Mouse (Mus musculus): Measurements from ENCODE around the gene Dpp6.

Dpp6 gene

DNA sequence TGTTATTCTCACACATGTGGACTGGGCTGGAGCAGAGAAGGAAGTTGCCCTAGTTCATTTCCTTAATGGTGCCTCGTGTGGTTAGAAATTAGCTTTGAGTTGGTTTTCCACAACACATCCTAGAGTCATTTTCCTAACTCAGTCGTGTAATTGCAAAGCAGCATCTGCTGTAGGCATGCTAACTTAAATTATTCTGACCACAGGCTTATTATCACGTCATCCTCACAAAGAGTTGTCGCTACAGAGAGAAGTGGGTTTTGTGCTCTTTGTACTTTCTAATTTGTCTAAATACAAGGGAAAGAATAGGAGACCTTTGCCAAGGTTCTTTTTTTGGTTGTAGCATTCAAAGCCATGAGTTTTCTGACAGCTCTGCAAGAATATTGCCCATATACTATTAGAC lies 469.9 kb downstream of the Dpp6 start:
- DNase-seq (ENCODE audit: low spot score in 2 of 2), result no peak

DNA sequence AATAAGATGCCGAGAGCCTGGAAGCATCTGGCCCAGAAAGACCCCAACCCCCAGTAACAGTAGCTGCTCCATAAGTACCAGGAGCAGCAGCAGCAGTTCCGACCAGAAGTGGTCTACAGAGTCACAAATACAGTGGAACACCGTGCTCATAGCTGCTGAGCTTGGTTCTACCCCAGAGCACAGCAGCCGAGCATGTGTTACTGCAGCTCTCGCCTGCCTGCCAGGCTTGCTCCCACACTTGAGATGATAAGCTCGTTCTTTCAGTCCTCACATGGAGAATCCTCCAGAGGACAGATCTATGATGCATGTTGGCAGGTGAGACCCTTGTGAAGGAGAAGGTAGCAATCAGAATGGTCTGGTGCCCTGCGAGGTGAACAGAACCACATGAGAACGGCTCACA lies 474.4 kb downstream of the Dpp6 start:
- DNase-seq (ENCODE audit: low spot score in 2 of 2), result no peak

DNA sequence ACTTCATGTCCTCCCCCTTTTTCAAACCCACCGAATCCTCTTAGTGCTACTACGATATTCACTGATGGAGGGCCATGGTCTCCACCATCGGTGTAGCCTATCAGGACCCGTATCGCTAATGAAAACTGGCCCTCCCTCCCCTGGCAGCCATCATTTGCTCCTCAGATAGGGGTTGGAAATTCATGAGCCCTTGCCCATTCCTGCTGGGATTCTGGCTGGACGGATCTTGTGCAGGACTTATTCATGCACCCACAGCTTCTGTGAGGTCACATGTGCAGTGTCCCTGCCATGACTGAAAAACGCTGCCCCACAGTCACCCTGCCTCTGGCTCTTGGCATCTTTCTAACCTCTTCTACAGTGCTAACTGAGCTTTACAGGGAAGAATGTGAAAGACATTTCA lies 475.2 kb downstream of the Dpp6 start:
- DNase-seq (ENCODE audit: low spot score in 2 of 2), result no peak

DNA sequence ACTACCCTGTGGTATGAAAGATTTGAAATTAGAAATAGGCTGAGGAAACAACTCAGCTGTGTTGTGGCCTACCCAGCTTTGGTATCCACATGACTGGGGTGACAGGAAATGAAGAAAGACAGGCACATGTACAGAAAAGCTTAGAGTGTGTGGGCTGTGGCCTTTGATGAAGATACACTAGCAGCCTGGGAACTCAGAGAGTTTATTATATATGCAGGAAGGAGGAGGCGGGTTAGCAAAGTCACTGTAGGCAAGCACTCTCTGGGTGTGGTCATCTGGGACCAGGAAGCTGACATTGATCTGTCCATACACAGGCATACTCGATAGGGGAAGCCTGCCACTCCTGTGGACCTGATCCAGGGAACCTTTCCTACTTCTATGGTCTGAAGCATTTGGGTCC lies 487.1 kb downstream of the Dpp6 start:
- peak; percentile 25 to 28 for DNase-seq (ENCODE audit: low spot score in 2 of 2)

DNA sequence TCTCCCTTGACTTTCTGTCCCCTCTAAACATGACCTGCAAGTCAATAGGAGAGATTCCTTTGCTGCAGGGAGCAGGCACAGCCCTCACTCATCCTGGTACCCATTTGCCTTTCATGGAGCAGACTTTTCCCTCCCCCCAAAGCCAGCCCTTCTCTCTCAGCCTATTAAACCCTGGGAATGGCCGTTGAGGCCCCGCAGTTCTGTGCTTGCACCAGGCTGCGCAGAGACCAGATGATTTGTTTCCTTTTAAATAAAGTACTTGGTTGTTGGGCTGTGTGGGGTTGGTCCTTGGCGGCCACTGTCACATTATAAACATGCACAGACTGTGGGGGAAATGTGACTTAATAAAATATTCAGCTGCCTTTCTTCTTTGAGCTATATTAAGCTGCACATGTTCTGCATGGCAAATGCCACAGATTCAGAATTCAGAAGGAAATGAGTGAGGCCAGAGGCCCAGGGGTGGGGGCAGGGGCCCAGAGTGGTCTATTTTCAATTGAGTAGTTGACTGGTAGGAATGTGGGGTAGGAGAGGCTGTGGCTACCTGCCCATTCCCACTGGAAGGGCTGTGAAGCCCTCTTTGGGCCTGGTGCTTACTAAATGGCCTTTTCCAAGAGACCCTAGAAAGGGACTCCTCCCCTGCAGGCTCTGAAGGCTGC lies 489.6 kb downstream of the Dpp6 start:
- DNase-seq (ENCODE audit: low spot score in 2 of 2), result no peak

DNA sequence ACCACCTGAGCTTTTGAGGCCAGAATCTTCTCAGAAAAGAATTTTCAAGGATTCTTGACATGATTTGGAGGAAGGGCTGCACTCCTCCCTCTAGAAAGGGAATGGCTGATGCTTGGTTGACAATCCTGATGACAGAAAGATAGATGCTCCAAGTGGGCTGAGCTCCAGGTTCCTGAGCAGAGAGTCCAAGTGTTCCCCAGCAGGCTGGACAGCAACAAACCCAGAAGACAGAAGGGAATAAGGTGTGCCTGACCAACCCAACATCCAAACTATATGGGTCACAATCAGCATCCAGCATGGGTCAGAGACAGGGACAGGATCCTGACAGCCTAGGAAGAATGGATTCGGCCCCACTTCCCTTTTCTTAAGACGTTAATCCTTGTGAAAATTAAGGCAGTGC lies 493.2 kb downstream of the Dpp6 start:
- no peak for DNase-seq (ENCODE audit: low spot score in 2 of 2)

DNA sequence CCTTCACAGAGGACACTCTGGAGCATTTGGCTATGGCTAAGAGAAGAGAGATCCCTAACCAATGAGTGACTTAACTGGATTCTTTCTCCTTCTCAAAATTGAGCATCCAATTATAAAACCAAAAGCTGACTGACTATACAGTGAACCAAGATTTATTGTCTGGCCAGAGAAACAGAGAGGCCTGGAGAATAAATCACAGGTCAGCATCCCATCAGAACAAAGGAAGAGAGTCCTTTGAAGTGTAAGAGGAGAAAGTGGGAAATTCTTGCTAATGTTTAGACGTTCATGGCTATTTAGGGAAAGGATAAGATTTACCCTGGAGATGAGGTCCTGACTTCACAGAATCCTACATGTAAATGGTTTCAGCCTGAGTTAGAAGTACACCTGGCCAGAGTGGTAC lies 499.7 kb downstream of the Dpp6 start:
- no peak for DNase-seq (ENCODE audit: low spot score in 2 of 2)

DNA sequence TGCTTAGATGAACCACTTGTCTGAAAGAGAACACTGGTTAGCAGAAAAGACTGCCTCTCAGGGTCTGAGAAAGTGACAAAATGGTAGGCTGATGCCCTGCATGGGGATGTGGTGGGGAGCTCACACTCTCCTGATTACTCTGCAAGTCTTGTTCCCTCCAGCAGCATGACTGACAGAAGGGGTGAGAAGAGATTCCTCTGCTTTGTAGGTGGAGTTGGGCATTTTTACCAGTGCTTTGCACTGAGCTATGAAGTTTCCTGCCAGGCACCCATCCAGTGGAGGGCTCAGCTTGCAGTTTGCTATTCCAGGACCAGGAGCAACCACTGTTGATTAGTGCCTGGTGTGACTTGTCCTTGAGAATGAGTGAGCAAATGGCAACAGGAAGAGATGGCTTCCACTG lies 500.3 kb downstream of the Dpp6 start:
- no peak for DNase-seq (ENCODE audit: low spot score in 2 of 2)

DNA sequence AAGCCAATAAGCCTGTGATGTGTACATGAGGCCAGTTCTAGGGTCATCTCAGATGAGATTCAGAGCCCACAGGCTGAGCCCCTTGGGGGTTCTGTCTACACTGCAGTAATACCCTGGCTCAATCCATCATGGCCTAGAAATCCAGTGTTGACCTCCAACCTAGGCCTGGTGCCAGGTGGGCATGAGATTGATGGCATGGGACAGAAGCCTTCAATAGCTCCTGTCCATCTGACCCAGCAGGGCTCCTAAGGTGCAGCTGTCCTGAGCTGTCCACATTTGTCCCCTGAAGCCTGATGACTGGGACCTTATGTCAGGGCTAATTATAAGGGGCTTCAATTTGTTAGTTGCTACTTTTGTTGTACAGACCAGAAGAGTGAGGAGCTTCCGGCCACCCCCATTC lies 500.8 kb downstream of the Dpp6 start:
- no peak for DNase-seq (ENCODE audit: low spot score in 2 of 2)

DNA sequence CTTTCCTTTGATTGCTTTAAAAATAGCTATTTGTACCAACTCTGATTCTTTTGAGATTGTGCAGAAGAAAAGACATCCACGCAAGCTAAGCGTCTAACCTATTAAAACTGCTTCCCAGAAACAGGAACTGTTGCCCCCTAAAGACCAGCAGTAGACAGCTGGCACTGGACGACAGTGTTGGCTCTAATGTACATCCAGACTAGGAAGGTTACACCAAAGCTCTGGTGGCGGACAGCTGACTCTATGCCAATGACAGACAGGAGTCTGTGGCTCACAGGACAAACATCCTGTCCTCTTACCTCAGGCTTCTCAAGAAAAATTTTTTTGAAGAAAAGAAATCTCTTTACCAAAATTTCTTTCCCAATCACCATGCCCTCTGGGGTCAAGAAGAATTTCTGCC lies 502.7 kb downstream of the Dpp6 start:
- no peak for DNase-seq (ENCODE audit: low spot score in 2 of 2)

DNA sequence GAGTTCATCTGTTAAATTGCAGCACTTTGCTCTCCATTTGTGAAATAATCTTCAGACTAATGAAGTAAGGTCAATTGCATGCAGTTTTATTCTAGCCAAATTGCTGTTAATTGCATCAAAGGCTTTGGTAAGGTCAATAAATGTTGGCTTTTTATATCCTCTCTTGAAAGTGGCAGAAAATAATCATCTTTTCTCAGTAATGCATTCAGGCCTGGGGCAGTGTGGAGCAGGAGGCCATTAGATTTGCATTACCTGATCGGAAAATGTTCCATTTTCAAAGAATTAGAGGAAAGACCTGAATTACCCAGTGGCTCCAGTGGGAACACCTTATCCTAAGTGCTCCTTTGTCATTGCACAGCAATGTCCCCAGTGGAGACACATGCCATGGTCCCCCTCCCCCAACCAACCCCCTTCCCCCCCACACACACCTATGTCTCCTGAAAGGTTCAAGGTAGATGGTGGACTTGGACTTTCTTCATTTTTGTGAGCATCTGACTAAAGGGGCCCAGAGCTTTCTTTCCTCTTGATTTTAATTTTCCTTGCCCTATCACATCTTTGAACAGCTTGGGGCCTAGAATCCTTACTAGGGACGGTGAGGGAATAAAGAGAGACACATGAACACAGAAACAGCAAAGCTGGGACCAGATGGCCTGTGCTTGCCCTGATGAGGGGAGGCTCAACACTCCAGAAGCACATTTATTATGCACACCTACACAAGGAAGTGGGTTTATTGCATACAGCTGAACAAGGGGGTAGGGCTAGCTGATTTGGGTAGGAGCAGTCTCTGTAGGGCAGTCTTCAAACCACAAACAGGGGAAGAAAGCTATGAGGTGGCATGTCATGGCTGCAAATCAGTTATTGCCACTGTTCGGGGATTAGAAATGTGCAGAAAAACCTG lies 506.1 kb downstream of the Dpp6 start:
- DNase-seq (ENCODE audit: low spot score in 2 of 2), result no peak

DNA sequence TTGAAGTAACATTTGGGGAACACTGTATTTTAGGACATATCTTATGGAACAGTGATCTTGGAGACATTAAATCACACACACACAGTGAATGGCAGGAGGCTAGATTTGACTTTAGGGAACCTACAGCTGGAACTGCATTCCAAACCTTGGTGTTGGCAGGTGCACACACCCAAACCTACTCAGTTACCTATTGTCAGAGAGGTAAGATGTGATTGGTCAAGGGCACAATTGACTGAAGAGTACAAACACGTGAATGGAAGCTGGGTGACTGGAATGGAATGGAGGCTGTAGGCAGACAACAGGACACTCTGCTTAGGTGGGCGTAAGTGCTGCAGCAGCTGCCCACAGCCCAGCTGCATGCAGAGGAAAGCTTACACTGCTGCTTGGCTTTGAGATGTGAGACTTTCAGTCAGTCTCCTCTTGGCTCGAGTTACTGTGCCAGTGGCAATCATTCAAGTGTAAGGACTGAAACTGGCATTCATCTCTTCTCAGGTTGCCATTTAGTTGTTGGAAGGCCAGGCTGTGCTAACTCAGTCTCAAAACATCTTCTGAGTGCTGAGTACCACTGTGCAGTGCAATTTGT lies 507.4 kb downstream of the Dpp6 start:
- no peak for DNase-seq (ENCODE audit: low spot score in 2 of 2)

DNA sequence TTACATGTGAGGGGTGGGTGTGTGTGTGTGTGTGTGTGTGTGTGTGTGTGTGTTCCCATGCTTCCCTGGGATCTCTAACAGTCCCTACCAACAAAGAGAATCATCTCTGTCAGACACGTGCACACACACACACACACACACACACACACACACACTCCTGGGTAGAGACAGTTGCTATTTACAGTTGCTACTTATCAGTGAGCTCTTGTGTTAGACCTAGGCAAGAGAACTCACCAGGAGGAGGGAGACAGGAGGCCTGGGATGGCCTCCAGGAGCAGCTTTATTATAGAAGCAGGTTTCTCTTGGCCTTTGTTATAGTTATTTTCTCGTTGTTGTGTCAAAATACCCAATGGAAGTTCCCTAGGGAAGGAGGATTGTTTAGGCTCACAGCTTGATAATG lies 519.7 kb downstream of the Dpp6 start:
- no peak for DNase-seq (ENCODE audit: low spot score in 2 of 2)

DNA sequence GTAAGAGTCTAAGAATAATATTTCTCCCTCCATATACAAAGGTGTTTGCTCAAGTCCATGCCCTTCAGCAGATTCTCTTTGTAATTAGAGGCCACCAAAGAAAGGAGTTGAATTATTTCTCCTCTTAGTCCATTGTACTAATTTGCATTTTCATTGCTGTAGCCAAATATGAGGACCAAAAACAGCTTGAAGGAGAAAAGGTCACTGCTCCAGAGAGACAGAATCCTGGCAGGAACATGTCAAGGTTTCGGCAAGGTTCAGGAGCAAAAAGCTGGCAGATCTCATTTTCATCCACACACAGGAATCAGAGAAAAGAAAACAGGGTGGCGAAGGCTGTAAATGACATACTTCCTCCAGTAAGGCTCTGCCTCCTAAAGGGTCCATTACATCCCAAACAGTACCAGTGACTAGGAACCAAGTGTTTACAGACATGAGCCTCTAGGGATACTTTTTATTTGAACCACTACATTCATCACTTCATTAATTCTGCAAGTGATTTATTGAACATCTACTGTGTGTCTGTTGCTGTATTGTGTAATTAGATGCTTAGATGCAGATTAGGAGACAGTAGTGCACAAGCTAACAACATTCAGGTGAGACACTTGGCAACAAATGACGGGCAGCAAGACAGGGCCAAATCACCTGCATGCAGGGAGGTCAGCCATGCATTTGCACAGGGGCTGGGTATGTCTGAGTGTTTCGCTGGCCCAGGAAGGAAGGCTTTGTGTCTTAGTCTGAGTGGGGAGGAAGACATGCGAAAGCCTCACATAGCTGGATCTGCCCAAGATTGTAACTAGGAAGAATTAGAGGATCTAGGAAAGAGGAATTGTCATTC lies 522.4 kb downstream of the Dpp6 start:
- no peak for DNase-seq (ENCODE audit: low spot score in 2 of 2)

DNA sequence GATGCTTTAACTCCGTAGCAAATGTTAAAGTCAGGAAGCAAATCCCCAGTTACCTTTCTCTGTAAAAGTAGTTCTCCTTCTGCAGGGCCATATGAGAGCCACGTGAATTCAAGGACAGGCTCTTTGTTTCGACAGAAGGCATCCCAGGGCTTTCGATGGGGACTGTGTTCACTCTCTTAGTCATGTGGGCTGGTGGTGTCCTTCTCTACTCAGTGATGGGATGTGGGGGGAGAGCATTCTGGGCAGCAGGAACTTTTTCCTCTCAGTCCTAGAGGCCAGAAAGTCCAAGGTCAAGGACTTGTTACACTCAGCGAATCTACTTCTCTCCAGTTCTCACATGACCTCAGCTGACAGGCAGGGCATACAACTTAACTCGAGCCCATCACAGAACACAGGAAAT lies 525.3 kb downstream of the Dpp6 start:
- no peak for DNase-seq (ENCODE audit: low spot score in 2 of 2)

DNA sequence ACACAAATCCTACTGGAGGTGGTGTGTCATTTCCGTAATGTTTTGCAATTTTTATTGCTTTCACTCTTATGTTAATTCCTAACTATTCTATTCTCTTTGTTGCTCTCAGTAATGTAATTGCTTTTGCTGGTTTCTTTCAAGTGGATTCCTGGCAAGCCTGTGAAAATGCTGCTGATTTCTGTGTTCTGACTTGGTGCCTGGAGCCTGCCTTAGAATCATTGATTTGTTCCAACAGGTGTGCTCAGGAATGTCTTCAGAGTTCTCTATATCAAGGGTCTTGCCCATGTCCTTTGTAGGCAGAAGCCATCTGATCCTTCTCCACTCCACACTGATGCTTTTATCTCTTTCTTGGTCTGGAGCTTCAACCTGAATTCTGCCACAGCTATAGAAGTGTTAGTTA lies 526.6 kb downstream of the Dpp6 start:
- no peak for DNase-seq (ENCODE audit: low spot score in 2 of 2)

DNA sequence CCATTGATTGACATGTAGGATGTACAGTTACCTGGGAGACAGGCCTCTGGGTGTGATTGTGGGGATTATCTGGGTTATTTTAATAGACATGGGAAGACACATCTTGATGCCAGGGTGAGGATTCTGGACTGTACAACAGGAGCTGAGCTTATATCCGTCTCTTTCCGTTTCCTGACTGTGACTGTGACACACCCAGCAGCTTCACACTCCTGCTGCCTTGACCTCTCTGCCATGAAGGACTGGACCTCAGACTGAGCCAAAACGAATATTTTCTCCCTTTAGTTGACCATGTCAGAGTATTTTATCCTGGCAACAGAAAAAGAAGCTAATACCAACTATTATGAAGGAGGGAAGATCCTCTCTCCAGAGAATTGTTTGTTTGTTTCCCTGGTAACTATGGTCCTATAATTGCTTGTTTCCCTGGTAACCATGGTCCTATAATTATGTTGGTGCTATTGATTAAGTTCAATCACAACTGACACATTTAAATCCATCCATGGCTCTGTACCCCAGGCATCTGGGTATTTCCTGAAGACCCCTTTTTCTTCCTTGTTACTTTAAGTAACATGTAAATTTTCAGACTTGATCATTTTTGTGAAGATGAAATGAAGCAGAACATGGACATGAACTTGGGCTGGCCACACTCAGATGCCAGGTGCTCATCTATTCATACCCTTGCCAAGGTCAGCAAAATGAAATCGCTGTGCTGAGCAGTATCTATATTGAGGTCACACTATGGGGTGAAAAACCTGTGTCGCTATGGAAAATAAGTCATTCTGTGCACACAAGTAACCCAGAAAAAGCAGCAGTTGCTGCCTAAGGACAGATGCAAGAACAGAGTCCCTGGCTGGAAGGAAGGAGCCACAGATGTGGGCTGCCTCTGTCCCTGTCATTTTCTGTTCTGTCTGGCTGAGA lies 531.4 kb downstream of the Dpp6 start:
- DNase-seq (ENCODE audit: low spot score in 2 of 2), result no peak

DNA sequence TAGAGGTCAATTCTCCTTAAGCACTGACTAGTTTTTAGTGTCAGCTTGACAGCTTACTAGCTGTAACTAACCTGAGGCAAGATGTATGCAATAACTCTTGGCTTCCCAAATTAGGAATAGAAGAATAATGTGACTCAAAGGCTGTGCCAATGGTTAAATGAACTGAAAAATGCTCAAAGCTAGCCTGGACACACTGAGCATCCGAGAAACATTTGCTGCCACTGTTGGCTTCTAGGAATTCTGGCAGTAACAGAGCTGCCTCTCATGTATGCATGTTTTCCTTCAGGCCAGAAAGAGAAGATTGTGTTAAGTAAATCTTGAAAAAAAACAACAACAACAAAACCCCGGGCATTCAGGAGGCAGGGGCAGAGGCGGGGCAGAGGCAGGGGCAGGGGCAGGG lies 540.6 kb downstream of the Dpp6 start:
- DNase-seq (ENCODE audit: low spot score in 2 of 2), result no peak

DNA sequence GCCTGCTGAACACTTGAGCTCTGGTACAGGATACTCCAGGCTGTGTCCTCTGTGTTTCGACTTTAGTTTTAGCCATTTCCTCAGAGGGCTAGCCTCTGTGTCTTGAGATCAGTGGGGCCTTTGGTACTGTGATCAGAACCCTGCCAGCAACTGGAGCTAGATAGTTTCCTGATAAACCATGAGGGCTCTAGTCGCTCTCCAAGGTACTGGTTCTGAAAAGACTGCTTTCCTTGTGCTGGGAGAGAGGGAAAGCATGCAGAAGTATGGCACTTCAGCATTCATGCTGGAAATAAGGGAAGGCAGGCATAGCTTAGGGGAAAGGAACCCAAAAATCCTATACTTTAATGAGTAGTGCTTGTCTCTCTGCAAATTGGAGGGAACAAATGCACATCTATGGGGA lies 548.9 kb downstream of the Dpp6 start:
- DNase-seq (ENCODE audit: low spot score in 2 of 2), result no peak

DNA sequence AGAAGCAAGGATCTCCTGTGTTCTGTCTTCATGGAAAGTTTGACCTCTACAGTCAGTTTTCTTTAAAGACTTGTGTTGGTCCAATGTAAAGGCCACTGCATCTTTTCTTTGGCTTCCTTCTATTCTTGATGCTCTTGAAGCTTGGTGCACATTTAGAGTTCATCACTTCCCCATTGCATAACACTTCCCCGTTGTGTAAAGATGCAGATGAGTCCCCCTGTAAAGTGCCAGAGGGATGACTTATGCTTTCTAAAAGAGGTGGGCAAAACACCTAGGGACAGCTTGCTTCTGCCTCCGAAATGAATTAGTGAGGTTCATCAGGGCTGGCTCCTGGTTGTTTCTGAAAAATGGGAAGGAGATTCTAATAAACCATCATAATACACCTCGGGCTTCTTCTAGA lies 553.8 kb downstream of the Dpp6 start:
- DNase-seq (ENCODE audit: low spot score in 2 of 2), result no peak

DNA sequence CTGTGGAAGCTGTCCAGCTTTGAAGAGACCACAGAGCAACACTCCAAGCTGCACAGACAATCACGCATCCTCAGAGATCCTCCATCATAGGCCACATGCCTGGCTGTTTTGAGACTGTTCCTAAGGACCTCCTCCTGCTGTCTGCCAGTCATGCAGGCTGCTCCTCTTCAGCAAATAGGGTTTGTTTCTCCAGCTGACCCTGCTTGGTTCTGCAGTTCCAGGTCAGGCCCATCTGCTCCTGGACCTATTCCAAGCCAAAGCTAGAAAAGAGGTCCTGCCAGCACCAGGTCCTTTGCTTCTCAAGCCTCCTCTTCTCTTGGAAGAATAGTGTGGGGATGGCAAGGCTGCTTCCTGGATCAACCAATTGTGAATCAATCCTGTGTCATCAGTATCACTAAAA lies 556.9 kb downstream of the Dpp6 start:
- no peak for DNase-seq (ENCODE audit: low spot score in 2 of 2)
